Mouse (Mus musculus) lung, postnatal 25 days (tissue): Measurements from ENCODE around the gene Dnal4.

Experiments used
- DNase-seq: peaks from one replicate; pipeline ENCODE4 v3.0.0; 2022; ENCODE audit warnings: low spot score

Dnal4 gene

DNA sequence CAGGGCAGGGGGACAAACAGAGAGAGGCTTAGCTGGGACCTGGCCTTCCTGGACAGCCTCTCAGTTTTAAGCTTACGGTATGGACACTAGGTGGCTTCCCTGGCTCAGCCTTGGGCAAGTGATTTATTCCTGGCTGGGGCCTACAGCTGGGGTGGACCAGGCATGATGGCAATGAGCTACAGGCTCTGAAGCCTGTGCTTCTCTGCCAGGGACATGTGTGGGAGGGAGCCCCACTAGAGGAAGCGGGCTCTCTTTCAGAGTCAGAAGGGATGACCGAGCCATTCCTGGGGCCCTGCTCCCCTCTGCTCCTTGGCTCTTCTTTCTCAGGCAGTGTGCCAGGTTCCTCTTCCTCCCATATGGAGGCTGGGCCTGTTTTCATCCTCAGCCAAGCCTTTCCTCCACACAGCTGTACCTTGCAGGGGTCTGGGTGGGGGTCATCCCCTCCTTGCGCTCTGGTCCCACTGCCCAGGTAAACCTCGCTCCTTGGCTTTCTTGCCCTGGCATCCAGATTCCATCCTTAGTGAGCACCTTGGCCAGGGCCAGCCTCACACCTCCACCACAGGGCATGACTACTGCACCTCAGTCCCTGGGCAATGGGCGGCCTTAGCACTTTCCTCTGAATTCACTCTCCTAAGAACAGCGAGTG, 13.9 kb downstream of the Dnal4 start:
- no peak for DNase-seq

DNA sequence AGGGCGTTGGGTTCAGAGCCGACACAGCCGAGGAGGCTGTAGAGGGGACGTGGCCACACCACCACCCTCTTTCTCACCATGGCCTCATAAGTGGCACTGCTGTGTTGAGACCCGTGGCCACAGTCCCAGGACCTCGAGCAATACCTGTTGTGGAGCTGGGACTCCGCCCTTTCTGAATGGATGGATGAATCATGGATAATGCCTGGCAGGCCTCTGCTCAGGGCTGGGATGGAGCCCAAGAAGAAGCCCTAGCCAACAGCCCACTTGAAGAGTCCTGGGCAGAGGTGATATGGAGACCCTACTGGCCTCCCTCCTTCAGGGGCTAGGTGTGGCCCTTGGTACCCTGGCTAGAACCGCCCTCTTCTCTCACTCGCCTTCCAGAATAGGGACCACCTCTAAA, 14.6 kb downstream of the Dnal4 start:
- DNase-seq = no peak

DNA sequence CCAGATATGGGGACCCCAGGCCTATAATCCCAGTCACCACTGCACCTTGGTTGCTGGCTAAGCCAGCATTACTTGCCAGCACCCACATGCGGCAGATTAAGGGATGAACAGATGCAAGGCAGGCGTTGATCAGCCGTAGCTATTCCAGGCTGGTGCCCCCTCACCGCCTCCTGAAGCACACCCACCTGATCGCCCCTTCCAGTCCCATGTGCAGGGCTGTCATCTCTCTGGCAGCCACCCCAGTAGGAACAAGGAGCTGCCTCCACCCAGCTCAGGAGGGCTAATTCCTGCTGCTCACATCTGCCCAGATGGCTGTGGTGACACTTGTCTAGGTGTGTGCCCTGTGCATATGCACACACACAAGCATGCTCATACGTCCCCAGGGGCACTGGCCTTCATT, 16.7 kb downstream of the Dnal4 start:
- no peak for DNase-seq

DNA sequence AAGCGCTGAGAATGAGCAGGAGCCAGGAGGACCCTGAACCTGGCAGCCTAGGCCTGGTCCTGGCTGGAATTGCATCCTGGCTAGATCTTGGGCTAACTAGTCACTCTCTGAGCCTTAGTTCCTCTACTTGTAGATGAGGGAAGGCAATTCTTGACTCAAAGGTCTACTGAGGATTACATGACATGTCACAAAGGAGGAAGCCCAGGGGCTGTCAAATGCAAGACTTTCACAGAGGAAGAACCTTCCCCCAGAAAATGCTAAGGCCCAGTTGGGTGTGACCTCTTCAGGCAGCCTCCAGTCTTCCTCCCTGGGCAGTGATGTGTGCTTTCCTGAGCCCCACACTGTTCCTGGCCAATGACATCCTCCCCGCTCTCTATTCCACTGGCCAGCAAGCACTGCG, 20.5 kb downstream of the Dnal4 start:
- DNase-seq = no peak

DNA sequence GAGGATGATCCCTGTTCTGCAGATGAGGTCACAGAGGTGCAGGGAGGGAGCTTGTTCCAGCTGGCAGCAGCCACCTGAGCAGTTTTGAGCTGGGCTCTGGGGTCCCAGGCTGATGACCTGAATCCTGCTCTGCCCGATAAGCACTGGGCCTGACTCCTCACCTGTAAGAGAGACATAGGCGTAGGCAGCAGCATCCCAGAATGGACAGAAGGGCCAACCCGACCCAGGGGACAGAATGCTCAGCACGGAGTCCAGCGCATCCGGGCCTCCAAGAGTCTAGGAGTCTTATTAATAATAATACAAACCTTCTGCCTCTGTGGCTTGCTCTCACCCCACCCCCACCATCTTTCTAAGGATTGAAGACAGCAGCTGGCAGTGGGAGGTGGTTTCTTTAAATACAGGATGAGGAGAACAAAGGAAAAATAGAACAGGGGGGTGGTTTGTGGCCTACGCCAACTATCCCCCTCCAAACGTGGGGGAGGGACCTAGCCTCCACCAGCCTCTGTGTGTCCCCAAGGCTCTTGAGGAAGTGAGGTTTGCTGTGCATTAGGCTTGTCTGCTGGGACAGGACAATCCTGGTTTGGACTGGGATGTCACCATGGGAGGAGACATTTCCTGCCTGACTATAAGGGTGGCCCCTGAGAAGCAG, 21.5 kb downstream of the Dnal4 start:
- DNase-seq = no peak

DNA sequence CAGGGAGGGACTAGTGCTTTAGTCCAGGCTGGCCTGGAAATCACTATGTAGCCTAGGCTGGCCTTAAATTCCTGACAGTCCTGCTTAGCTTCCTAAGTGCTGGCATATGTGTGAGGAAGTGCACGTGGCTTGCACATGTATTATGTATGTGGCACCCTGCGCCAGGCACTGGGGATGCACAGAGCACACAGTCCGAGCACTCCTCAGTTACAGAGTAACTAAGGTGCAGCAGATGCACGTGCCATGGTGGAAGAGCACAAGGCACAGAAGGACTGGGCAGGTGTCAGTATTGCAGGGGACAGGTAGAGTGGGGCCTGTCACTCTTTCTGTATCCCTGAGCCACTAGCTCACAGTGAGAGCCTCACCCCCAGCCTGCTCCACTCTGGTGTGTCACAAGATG, 22.5 kb downstream of the Dnal4 start:
- DNase-seq = no peak

DNA sequence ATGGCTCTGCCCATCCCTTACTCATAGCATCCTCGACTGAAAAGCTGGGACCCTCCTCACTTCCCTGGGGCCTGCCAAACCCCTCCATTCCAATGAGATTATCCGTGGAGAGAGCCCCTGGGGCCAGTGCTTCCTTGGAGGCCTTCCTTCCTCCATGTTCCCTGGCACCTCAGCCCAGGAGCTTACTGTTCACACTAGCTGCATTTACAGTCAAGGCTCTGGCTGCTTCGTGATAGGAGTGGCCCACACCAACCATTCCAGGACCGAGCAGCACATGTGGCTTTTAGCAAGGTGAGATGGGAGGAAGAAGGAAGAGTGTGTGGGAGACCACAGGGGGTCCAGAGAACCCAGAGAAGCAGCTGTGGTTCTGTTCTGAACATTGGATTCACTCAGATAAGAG, 23.8 kb downstream of the Dnal4 start:
- DNase-seq = no peak

DNA sequence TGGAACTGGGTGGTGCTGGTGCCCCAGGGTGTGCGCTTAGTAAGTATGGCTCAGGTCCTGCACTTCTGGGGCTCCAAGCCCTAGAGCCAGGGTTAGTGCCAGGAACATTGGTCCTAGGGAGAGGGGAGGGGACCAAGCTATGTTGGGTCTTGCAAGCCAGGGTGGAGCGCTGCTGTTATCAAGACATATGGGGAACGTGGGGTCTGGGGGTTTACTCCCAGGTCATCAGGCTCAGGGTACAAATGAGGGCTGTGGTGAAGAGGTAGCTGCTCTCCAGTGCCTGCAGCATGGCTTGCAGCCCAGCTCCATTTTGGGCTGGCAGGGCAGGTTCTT, 24.3 kb downstream of the Dnal4 start:
- no peak for DNase-seq

DNA sequence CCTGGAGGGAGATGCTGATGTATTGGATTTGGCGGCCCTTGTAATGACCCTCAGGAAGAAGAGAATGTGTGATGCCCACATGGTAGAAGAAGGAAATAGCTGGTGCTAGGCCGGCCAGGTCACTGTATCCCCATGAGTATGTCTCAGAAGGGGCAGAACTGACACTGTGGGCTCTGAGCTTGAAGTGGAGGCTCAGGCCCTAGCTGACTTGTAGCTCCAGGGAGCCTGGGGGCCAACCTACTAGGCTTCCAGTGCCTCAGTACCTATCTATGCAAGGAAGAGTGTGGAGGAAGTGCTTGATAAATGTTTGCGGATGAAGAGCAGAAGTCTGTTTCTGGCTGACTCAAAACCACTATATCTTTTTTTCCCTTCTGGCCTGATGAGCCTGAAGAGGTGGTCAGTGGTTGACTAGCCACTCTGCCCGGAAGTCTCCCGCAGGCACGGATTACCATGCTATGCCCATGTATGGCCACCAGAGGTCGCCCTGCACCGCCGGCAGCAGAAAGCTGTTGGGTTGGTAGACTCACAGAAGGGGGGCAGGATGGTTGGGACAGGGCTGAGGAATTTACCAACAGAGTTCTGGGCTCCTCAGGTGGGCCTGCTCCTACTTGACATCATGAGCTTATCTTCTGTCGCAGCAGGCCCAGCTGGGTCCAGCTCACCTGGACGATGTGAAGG, 24.8 kb downstream of the Dnal4 start:
- peak; percentile 78 for DNase-seq

DNA sequence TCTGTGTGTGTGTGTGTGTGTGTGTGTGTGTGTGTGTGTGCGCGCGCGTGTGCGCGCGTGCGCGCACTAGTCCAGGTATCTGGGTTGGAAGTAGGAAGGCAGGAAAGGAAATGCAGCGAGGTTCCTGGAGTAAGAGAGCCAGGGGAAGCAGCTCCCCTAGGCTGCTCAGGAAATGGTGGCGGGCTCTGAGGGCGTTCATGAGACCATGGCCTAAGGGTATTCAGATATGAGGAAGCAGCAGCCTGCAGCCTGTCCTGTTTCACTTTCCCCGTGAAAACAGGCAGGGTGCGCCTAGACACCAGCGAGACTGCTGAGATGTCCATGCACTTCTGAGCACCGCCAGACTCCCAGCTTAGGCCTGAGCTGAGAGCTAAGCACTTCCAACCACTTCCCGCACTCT, 25.9 kb downstream of the Dnal4 start:
- DNase-seq = no peak

DNA sequence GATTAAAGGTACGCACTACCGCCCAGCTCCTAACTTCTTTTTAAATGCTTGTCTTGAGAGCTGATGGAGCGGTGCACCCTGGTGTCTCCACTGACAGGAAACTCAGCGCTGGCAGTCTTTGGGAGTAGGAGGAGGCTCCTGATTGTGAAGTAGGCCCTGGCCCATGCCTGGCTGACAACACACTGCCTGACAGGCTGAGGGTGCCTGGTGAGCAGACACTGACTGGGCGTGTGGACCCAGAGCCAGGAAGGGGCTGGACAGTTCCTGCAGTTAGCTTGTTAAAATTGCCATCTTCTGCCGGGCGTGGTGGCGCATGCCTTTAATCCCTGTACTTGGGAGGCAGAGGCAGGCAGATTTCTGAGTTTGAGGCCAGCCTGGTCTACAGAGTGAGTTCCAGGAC, 27.4 kb downstream of the Dnal4 start:
- no peak for DNase-seq

DNA sequence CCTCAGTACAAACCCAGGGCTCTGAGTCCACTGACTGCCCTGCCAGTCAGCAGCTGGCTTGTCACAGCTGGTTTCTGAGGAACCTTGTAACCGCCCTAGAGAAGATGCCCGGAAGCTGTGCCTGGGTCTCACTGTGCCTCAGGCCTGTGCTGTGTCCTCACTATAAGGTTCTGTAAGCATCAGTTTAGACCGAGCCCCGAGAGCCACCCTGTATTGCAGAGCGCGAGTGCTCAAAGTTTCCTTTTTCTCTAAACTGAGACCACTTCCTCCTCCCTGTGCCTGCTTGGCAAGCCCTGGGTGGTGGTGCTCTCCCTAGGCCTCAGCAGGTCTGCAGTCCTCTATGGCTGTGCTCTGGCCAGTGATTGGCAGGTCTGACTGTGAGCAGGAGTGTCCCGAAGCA, 28.5 kb downstream of the Dnal4 start:
- DNase-seq = no peak

DNA sequence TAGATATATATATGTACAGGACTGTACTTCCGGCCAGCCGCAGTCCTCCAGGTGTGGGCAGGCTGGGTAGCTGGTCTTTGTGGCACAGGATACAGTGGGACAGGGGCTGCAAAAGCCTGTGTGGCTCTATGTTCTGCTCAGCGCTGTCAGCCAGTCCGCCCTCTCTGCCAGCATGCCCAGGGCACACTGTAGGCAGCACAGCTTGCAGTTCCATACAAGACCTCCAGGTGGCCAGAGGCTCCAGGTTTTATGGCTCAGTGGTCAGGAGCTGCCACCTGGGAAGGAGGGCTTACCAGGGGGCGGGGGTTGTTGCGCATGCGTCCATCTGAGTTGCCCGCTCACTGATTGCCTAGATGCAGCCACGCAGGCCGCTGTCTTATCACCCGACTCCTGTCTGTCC, 29.7 kb downstream of the Dnal4 start:
- DNase-seq = no peak

DNA sequence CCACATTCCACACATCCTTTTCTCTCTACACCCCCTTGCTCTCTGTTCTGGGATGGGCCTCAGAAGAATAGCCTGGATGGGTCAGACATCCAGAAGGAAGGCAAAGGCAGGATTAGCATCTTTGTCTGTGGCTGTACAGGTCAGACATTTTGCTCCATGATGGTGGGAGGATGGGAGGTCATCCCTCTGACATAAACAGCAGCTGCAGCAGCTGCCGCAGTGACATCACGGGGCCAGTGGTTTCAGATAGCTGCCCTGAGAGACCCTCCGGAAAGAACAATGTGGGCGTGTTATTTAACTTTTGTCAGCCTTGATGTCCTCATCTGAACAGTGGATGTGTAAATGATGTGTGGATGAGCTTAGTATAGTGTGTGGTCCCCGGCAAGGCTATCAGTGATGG, 31.8 kb downstream of the Dnal4 start:
- DNase-seq = no peak

DNA sequence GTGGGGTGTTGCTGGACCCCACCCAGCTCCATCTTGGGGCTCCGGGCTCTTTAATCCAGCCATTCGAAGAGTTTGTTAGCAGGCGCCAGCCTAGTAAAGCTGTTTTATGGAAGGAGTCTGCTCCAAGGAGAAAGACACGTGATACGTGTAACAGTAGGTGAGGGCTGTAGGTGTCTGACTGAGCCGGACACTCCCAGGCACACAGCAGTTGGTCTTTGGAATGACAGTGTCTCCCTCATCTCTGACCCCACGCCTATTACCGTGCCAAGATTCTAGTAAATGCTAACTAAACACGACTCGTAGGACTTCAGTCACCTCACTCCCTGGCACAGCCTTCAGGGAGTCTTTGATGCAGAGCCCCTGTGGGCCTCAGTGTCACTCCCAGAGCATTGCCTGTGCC, 32.3 kb downstream of the Dnal4 start:
- no peak for DNase-seq

DNA sequence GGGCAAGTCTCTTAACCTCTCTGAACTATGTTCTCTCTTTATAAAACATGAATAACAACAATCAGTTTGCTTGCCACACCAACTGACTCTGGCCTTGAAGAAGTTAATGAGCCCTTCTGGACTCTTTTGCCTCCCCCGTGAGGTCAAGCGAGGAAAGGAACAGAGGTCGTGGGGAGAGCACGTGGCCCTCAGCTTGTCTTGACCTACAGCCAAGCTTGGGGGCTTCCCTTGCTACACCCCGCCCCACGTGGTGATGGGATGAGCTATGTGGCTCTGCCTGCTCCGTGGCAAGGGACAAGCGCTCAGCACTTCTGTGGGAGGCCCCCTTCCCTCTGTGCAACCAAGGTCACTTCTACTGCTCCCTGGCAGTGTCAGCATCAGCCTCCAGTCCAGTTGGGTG, 32.9 kb downstream of the Dnal4 start:
- DNase-seq = no peak

DNA sequence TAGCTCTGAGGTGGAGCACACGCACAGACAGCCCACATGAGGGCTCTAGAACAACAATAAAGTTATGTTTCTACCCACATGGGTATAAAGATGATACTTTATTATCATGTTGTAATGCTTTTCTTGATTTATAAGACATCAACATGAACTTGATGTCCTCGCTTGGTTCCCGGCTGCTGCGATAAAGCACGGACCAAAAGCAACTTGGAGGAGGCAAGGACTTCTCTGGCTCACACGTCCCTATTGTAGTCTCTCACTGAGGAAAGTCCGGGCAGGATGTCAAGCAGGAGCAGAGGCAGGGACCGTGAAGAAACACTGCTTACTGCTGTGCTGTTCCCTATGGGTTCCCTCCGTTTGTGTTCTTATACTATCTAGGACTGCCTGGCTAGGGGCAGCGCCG, 33.6 kb downstream of the Dnal4 start:
- no peak for DNase-seq

DNA sequence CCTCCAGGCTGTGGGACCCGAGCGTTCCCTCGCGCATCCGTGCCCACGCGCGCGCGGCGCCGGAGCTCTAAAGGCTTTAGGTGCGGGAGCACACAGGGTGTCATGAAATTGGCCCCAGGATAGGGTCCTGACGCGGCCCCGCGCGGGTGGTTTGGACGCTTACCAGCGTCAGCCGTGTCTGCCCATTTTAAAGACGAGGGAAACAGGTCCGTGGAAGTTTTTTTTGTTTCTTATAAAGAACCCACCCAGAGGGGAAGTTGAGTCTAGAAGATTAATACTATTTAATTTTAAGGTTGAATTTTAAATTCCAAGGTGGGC, 35.0 kb downstream of the Dnal4 start:
- no peak for DNase-seq

DNA sequence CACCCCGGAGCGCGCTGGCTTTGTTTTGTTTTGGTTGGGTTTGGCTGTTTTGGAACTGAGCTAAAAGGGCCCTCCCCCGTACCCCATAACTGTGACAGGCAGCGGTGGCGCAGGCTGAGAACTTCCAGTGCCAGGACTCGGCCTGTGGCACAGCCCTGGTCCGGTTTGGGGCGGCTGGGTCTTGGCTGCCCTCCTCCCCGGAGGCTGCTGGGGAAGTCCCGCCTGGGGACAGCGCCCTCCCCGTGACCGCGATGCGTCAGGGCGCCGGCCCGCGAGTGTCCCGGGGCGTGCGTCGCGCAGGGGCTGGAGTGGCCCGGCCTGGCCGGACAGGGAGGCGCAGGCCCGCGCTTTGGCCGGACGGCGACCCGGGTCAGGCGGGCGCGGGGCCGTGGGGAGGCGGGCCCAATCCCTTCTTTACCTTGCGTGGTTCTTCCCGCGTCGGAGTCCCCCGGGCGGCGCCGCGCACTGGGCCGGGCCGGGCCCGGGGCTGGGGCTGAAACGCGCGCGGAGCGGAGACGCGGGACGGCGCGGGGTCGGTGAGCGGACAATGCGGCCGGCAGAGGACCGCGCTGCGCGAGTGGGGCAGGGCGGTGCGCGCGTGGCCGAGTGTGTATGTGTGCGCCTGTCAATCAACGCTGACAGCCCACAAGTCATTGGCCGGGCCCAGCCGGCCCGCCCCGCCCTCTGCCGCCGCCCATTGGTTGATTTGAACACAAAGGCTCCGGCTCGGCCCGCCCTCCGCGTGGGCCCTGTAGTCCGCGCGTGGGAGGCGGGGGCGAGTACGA, 35.5 kb downstream of the Dnal4 start, which contains the start of gene Sun2:
TSS of gene Sun2 (minus strand) at position 616 of the 785 bp plus-strand sequence.
- peak; percentile 94 for DNase-seq

DNA sequence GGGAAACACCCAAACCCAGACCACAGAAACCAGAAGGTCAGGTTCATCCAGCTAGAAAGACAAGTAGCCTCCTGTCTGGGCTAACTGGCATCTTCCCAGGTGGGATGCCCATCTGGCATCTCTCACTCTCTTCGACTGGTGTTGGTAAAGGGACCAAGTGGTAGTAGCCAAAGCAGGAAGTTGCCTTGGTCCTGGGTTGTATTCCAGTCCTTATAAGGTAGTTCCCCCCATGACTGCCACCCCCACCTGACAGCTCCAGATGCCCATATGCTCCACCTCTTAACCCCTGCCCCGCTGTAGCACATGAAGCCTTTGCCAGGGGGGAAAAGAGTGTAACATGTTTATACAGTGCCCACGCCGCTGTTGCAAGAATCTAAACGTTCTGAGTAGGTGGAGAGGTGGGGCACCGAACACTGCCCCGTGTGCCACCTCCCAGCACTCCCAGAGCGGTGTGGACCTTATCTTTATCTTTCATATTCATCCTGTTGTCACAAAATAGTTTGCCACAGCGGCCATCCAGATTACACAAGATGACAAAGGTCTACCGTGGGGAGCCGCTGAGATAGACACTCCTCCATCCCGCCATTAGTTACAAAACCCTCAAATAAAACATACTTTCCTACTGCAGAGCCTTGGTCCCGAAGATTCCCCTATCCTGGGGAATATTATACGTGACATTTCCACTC, 36.3 kb downstream of the Dnal4 start:
- DNase-seq = peak; percentile 59

DNA sequence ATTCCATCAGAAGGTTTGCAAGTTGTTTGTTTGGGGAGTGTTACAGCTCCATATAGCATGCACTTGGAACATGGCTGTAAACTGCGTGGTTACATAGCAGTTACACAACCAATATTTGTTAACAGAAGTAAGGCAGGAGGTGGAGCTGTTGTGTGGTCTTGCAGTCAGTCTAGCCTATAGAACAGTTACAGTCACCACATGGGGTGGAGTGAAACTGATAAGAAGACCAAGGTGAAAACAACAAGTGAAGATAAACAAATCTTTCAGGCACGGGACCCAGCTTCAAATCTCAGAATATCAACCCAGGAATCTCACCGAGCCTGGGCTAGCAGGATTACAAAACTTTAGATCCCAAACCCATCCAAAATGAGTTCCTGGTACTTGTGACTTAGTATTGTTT, 36.9 kb downstream of the Dnal4 start:
- no peak for DNase-seq

DNA sequence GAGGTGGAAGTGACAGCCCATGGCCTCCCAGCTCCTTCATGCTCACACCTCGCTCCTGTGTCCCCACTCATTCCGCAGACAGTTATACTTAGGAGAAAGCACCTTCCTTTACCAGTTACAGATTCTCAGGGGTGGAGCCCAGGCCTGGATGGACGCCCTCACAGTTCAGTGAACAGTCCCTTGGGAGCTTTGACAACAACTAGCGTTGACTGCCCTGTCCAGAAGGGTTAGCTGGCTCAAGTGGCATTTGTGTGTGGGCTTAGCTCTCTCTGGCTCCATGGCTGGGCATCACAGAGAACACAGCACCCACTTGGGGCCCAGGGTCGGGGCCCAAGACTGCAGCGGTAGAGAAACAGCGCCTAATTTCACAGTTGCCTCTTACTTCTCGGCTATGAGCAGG, 43.3 kb downstream of the Dnal4 start:
- no peak for DNase-seq

DNA sequence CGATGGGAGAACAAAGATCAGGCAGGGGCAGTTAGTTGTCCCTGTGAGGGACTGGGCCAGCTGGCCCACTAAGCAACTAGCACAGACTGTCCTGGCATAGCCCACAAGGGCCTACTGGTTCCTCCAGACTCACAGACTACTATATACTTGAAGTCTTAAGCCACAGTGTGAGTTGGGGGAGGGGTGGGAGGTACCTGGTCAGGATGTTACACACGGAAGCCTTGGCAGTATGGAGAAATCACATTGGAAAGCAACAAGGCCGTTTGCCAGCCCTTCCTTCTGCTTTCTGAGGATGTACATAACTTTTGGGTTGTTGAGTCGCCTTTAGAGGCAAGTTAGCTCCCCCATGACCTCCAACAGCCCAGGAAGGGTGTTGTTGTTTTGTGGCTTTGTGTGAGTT, 44.0 kb downstream of the Dnal4 start:
- no peak for DNase-seq
